Mouse (Mus musculus) megakaryocyte, embryonic 14.5 days (primary cell): ENCODE data around the gene 2900026A02Rik.

Experiments
- FLI1 ChIP-seq: IDR thresholded peaks from 2 replicates; pipeline ENCODE4 v1.6.1; 2012; ENCODE audit warnings: low read length, inconsistent platforms, mixed read lengths
- GATA1 ChIP-seq: IDR thresholded peaks from 3 replicates; pipeline ENCODE4 v1.6.1; 2012; ENCODE audit warnings: mixed read lengths, low read length, inconsistent platforms, borderline replicate concordance

- no peak for TF ChIP-seq GATA1
- no peak for TF ChIP-seq FLI1
Measured at GRCm38 (mm10) chr5:113162699-113163098, 58.3 kb downstream of the 2900026A02Rik start.
